In genomic region chr9:35399896-35400295, GRCm38 (mm10) we compare ENCODE assay signal across 23 mouse cellular contexts. TPM values are rescaled to one million over a fixed set of nuclear protein-coding genes. Genes with fewer than 3 reads are reported as not detected.
DNase-seq lines count a peak whose midpoint lies in the region; ATAC-seq and TF ChIP-seq lines count a peak whose summit lies in the region.
"Had no signal": no experiment of that assay in that cellular context is flagged by ENCODE, and none has a peak within 500 bp of the region (broad histone marks: within the 10 kb centered on the region; RNA-seq: fewer than 3 reads in every experiment).

No protein-coding gene starts in this region.

- peak; percentile 84 for DNase-seq in brain, embryonic 14.5 days (ENCODE audit: low read depth)
- peak; percentile 74 for DNase-seq in forebrain, embryonic 14.5 days (ENCODE audit: low spot score)
- peak; percentile 22 for DNase-seq in forebrain, postnatal 0 days
- DNase-seq in liver, postnatal 0 days: no peak
- DNase-seq in thymus, postnatal 36 days: no peak
- no peak for DNase-seq in lung, postnatal 14 days
- DNase-seq: adrenal gland, postnatal 36 days; cerebellum, adult 11 months; cerebellum, adult 2 months; cerebellum, postnatal 10 days; cerebellum, postnatal 36 days; embryo, embryonic 11 days; gastrocnemius, adult 2 months; gastrocnemius, postnatal 14 days had no signal

- no peak overlapping the region for H3K4me3 ChIP-seq in midbrain, embryonic 12.5 days
- no peak overlapping the region for H3K4me3 ChIP-seq in midbrain, embryonic 13.5 days (replicated peaks)
- no peak overlapping the region for H3K4me3 ChIP-seq in forebrain, embryonic 14.5 days (ENCODE audit: low read depth, low read length)
- no peak overlapping the region for H3K4me3 ChIP-seq in forebrain, postnatal 0 days (ENCODE audit: low read depth, low read length)
- H3K4me3 ChIP-seq in liver, postnatal 0 days (ENCODE audit: low read depth, low read length): no peak overlapping the region
- H3K4me3 ChIP-seq: embryonic facial prominence, embryonic 13.5 days; erythroblast, embryonic 14.5 days; hindbrain, embryonic 12.5 days; hindbrain, embryonic 15.5 days had no signal

- H3K27me3 ChIP-seq in midbrain, embryonic 12.5 days: peaks cover 29% of the 10 kb centered on the region
- H3K27me3 ChIP-seq in midbrain, embryonic 13.5 days: peaks cover 19% of the 10 kb centered on the region
- H3K27me3 ChIP-seq in forebrain, embryonic 14.5 days (replicated peaks; ENCODE audit: control insufficient read depth, insufficient read depth, low read length): no peaks in the 10 kb centered on the region
- H3K27me3 ChIP-seq in forebrain, postnatal 0 days (ENCODE audit: insufficient read depth, low read length): no peaks in the 10 kb centered on the region
- no peaks in the 10 kb centered on the region for H3K27me3 ChIP-seq in liver, postnatal 0 days (ENCODE audit: insufficient read depth, low read length)
- H3K27me3 ChIP-seq: Patski had no signal

- no peaks in the 10 kb centered on the region for H3K9me3 ChIP-seq in midbrain, embryonic 12.5 days
- H3K9me3 ChIP-seq in midbrain, embryonic 13.5 days: no peaks in the 10 kb centered on the region; the same call in 1 of the 2 replicates
- H3K9me3 ChIP-seq in forebrain, embryonic 14.5 days (replicated peaks; ENCODE audit: control insufficient read depth, low read length): no peaks in the 10 kb centered on the region
- H3K9me3 ChIP-seq in forebrain, postnatal 0 days (ENCODE audit: low read length): no peaks in the 10 kb centered on the region
- H3K9me3 ChIP-seq in liver, postnatal 0 days (ENCODE audit: low read length): no peaks in the 10 kb centered on the region
- H3K9me3 ChIP-seq: embryonic facial prominence, embryonic 10.5 days; embryonic facial prominence, embryonic 13.5 days; hindbrain, embryonic 12.5 days; hindbrain, embryonic 15.5 days had no signal

- 0 out of 2 replicates have a peak overlapping the region, but pooled peaks have one; percentile 25 for H3K27ac ChIP-seq in midbrain, embryonic 12.5 days (replicated peaks)
- no peak overlapping the region for H3K27ac ChIP-seq in midbrain, embryonic 13.5 days
- H3K27ac ChIP-seq in forebrain, embryonic 14.5 days (ENCODE audit: low read depth, low read length): 0 out of 2 replicates have a peak overlapping the region, but pooled peaks have one; percentile 89
- no peak overlapping the region for H3K27ac ChIP-seq in forebrain, postnatal 0 days (ENCODE audit: low read depth, low read length)
- H3K27ac ChIP-seq in liver, postnatal 0 days (ENCODE audit: low read depth): no peak overlapping the region
- H3K27ac ChIP-seq: gastrocnemius, adult 2 months; hindbrain, embryonic 12.5 days; hindbrain, embryonic 15.5 days had no signal

- WGBS in midbrain, embryonic 12.5 days: 33% methylated on average over 7 of the region's 7 CpGs
- 30% methylated on average over 7 of the region's 7 CpGs for WGBS in midbrain, embryonic 13.5 days
- 5% methylated on average over 7 of the region's 7 CpGs for WGBS in forebrain, embryonic 14.5 days
- WGBS in forebrain, postnatal 0 days: 15% methylated on average over 7 of the region's 7 CpGs
- WGBS in liver, postnatal 0 days (ENCODE audit: insufficient replicate concordance): 67% methylated on average over 7 of the region's 7 CpGs

- H3K36me3 ChIP-seq in midbrain, embryonic 12.5 days: no peaks in the 10 kb centered on the region
- no peaks in the 10 kb centered on the region for H3K36me3 ChIP-seq in midbrain, embryonic 13.5 days
- no peaks in the 10 kb centered on the region for H3K36me3 ChIP-seq in forebrain, embryonic 14.5 days (ENCODE audit: control insufficient read depth, insufficient read depth, low read length)
- H3K36me3 ChIP-seq in forebrain, postnatal 0 days (ENCODE audit: insufficient read depth): no peaks in the 10 kb centered on the region
- H3K36me3 ChIP-seq in liver, postnatal 0 days (replicated peaks; ENCODE audit: insufficient read depth, low read length): no peaks in the 10 kb centered on the region
- H3K36me3 ChIP-seq: embryonic facial prominence, embryonic 10.5 days; embryonic facial prominence, embryonic 13.5 days; hindbrain, embryonic 12.5 days; hindbrain, embryonic 15.5 days had no signal

- H3K4me1 ChIP-seq in midbrain, embryonic 12.5 days: peaks cover 49% of the 10 kb centered on the region
- peaks cover 33% of the 10 kb centered on the region for H3K4me1 ChIP-seq in midbrain, embryonic 13.5 days (replicated peaks)
- peaks cover 39% of the 10 kb centered on the region for H3K4me1 ChIP-seq in forebrain, embryonic 14.5 days (ENCODE audit: control insufficient read depth, insufficient read depth, low read length)
- no peaks in the 10 kb centered on the region for H3K4me1 ChIP-seq in forebrain, postnatal 0 days (ENCODE audit: insufficient read depth)
- H3K4me1 ChIP-seq in liver, postnatal 0 days (ENCODE audit: insufficient read depth): no peaks in the 10 kb centered on the region

- H3K4me2 ChIP-seq in midbrain, embryonic 12.5 days (replicated peaks): no peak overlapping the region
- no peak overlapping the region for H3K4me2 ChIP-seq in midbrain, embryonic 13.5 days (replicated peaks)
- no peak overlapping the region for H3K4me2 ChIP-seq in forebrain, embryonic 14.5 days (ENCODE audit: low read length)
- H3K4me2 ChIP-seq in forebrain, postnatal 0 days (ENCODE audit: low read depth): no peak overlapping the region
- H3K4me2 ChIP-seq in liver, postnatal 0 days (ENCODE audit: low read depth, low read length): no peak overlapping the region

- no peak for TF ChIP-seq POLR2A in brain, embryonic 14.5 days (IDR thresholded peaks at IDR 0.05; ENCODE audit: borderline replicate concordance, extremely low read depth, insufficient read depth, insufficient read length, poor library complexity, severe bottlenecking)

- no peak for TF ChIP-seq EP300 in liver, postnatal 0 days (IDR thresholded peaks at IDR 0.05; ENCODE audit: low read depth)

- TF ChIP-seq CTCF in brain, embryonic 14.5 days (IDR thresholded peaks at IDR 0.05; ENCODE audit: borderline replicate concordance, extremely low read depth, insufficient read depth, insufficient read length): no peak
- TF ChIP-seq CTCF in forebrain, postnatal 0 days (IDR thresholded peaks at IDR 0.05; ENCODE audit: low read depth): no peak
- no peak for TF ChIP-seq CTCF in liver, postnatal 0 days (IDR thresholded peaks at IDR 0.05; ENCODE audit: low read depth)

- no peak for ATAC-seq in midbrain, embryonic 12.5 days (ENCODE audit: low FRiP score, low read depth)
- no peak for ATAC-seq in midbrain, embryonic 13.5 days
- ATAC-seq in forebrain, embryonic 14.5 days: no peak
- ATAC-seq in forebrain, postnatal 0 days: no peak
- ATAC-seq in liver, postnatal 0 days: no peak
- ATAC-seq: CD4-positive, CD25-positive, alpha-beta regulatory T cell, adult 4 months; Patski had no signal

- H3K9ac ChIP-seq in midbrain, embryonic 12.5 days (replicated peaks): no peak overlapping the region
- H3K9ac ChIP-seq in midbrain, embryonic 13.5 days (replicated peaks): no peak overlapping the region
- no peak overlapping the region for H3K9ac ChIP-seq in forebrain, embryonic 14.5 days (ENCODE audit: low read length)
- H3K9ac ChIP-seq in forebrain, postnatal 0 days: no peak overlapping the region
- no peak overlapping the region for H3K9ac ChIP-seq in liver, postnatal 0 days (replicated peaks)
- H3K9ac ChIP-seq: embryonic facial prominence, embryonic 13.5 days; hindbrain, embryonic 12.5 days; hindbrain, embryonic 15.5 days had no signal

RNA-seq across cellular contexts. Expression of gene Cdon, which starts 21.0 kb away (rescaled TPM):
- 19.7 and 22.8 TPM in 2 replicates for polyA plus RNA-seq in midbrain, embryonic 12.5 days (2016; fragmentation: Nextera tagmentation; extraction: Ambion mirVana)
- polyA plus RNA-seq in midbrain, embryonic 13.5 days (2015; fragmentation: Nextera tagmentation; extraction: Ambion mirVana): 9.2 and 10.7 TPM in 2 replicates
- 22.4 and 31.5 TPM in 2 replicates for polyA plus RNA-seq in brain, embryonic 14.5 days (2012; rRNA removed)
- polyA plus RNA-seq in forebrain, embryonic 14.5 days (2014; fragmentation: Nextera tagmentation; extraction: Ambion mirVana): 10.5 and 11.0 TPM in 2 replicates
- total RNA-seq in forebrain, postnatal 0 days (2014; rRNA removed): 9.6 and 13.7 TPM in 2 replicates
- polyA plus RNA-seq in forebrain, postnatal 0 days (2015; fragmentation: Nextera tagmentation; extraction: Ambion mirVana): 0.94 and 1.3 TPM in 2 replicates
- 0.18 and 0.38 TPM in 2 replicates for polyA plus RNA-seq in liver, postnatal 0 days (2015; fragmentation: Nextera tagmentation; extraction: Ambion mirVana)
- polyA plus RNA-seq: erythroblast, embryonic 14.5 days had no signal

Comparison
In these comparisons a context has a peak if more than half of its experiments do, and no peak if none do; other contexts are left out.
1. H3K27ac ChIP-seq: peak in midbrain, embryonic 12.5 days (single experiment) and forebrain, embryonic 14.5 days (single experiment); none in midbrain, embryonic 13.5 days (single experiment), forebrain, postnatal 0 days (single experiment) and liver, postnatal 0 days (single experiment).
2. DNase-seq: peak in brain, embryonic 14.5 days (single experiment), forebrain, embryonic 14.5 days (single experiment) and forebrain, postnatal 0 days (single experiment); none in liver, postnatal 0 days (single experiment), thymus, postnatal 36 days (0 of 2) and lung, postnatal 14 days (single experiment).